Mouse (Mus musculus): ENCODE measurements around the gene Erbb2. TPM values are rescaled to one million over a fixed set of nuclear protein-coding genes. Genes with fewer than 3 reads are reported as not detected.

Gene Erbb2
- total RNA-seq, 2 experiments from 2014 or later: 2.5 to 3.4 TPM

GRCm38 (mm10) chr11:98384721-98385637 is 27.3 kb upstream of the Erbb2 start:
- DNase-seq (ENCODE audit: low spot score in 2 of 2): no peak

- DNase-seq (ENCODE audit: low spot score in 2 of 2): no peak
Observed at GRCm38 (mm10) chr11:98385638-98386585, 26.4 kb upstream of the Erbb2 start, which contains the start of gene Pnmt. Pnmt (plus strand) TSS chr11:98386450.

- DNase-seq (ENCODE audit: low spot score in 2 of 2): no peak
Observed at GRCm38 (mm10) chr11:98386596-98386995, 25.7 kb upstream of the Erbb2 start.

GRCm38 (mm10) chr11:98387056-98387577 is 25.2 kb upstream of the Erbb2 start:
- no peak for DNase-seq (ENCODE audit: low spot score in 2 of 2)

GRCm38 (mm10) chr11:98388282-98388681 is 24.0 kb upstream of the Erbb2 start:
- no peak for DNase-seq (ENCODE audit: low spot score in 2 of 2)

- peak in 1 of 2 experiments; percentile 29 for DNase-seq (ENCODE audit: low spot score in 2 of 2)
Observed at GRCm38 (mm10) chr11:98389221-98389780, 23.0 kb upstream of the Erbb2 start.

GRCm38 (mm10) chr11:98390141-98390540 is 22.1 kb upstream of the Erbb2 start:
- no peak for DNase-seq (ENCODE audit: low spot score in 2 of 2)

- DNase-seq (ENCODE audit: low spot score in 2 of 2): no peak
Observed at GRCm38 (mm10) chr11:98392034-98392433, 20.2 kb upstream of the Erbb2 start.

- no peak for DNase-seq (ENCODE audit: low spot score in 2 of 2)
Observed at GRCm38 (mm10) chr11:98392645-98393044, 19.6 kb upstream of the Erbb2 start.

- no peak for DNase-seq (ENCODE audit: low spot score in 2 of 2)
Observed at GRCm38 (mm10) chr11:98393317-98393716, 19.0 kb upstream of the Erbb2 start.

GRCm38 (mm10) chr11:98394301-98394700 is 18.0 kb upstream of the Erbb2 start:
- no peak for DNase-seq (ENCODE audit: low spot score in 2 of 2)

- no peak for DNase-seq (ENCODE audit: low spot score in 2 of 2)
Observed at GRCm38 (mm10) chr11:98395041-98395440, 17.2 kb upstream of the Erbb2 start.

GRCm38 (mm10) chr11:98397946-98398345 is 14.3 kb upstream of the Erbb2 start:
- no peak for DNase-seq (ENCODE audit: low spot score in 2 of 2)

GRCm38 (mm10) chr11:98400161-98400726 is 12.0 kb upstream of the Erbb2 start, which contains the start of gene Pgap3:
Pgap3 (minus strand) TSS chr11:98400490.
- DNase-seq (ENCODE audit: low spot score in 2 of 2): peak; percentile 74 to 77

GRCm38 (mm10) chr11:98400816-98401215 is 11.5 kb upstream of the Erbb2 start:
- no peak for DNase-seq (ENCODE audit: low spot score in 2 of 2)

GRCm38 (mm10) chr11:98406621-98407020 is 5.6 kb upstream of the Erbb2 start:
- no peak for DNase-seq (ENCODE audit: low spot score in 2 of 2)

GRCm38 (mm10) chr11:98408872-98409271 is 3.4 kb upstream of the Erbb2 start:
- no peak for DNase-seq (ENCODE audit: low spot score in 2 of 2)

- no peak for DNase-seq (ENCODE audit: low spot score in 2 of 2)
Observed at GRCm38 (mm10) chr11:98409341-98409822, 2.9 kb upstream of the Erbb2 start.

- DNase-seq (ENCODE audit: low spot score in 2 of 2): no peak
Observed at GRCm38 (mm10) chr11:98412797-98413301, 579 bp downstream of the Erbb2 start.

- no peak for DNase-seq (ENCODE audit: low spot score in 2 of 2)
Observed at GRCm38 (mm10) chr11:98413731-98414130, 1.5 kb downstream of the Erbb2 start.

All from adrenal gland, adult 18-20 months (tissue).